Mouse (Mus musculus): Measurements from ENCODE around the gene Tmem8b. TPM values are rescaled to one million over a fixed set of nuclear protein-coding genes. Genes with fewer than 3 reads are reported as not detected.

Tmem8b gene
- total and polyA plus RNA-seq, 3 experiments: 0.76 to 2.9 (median 2.9) TPM

DNA sequence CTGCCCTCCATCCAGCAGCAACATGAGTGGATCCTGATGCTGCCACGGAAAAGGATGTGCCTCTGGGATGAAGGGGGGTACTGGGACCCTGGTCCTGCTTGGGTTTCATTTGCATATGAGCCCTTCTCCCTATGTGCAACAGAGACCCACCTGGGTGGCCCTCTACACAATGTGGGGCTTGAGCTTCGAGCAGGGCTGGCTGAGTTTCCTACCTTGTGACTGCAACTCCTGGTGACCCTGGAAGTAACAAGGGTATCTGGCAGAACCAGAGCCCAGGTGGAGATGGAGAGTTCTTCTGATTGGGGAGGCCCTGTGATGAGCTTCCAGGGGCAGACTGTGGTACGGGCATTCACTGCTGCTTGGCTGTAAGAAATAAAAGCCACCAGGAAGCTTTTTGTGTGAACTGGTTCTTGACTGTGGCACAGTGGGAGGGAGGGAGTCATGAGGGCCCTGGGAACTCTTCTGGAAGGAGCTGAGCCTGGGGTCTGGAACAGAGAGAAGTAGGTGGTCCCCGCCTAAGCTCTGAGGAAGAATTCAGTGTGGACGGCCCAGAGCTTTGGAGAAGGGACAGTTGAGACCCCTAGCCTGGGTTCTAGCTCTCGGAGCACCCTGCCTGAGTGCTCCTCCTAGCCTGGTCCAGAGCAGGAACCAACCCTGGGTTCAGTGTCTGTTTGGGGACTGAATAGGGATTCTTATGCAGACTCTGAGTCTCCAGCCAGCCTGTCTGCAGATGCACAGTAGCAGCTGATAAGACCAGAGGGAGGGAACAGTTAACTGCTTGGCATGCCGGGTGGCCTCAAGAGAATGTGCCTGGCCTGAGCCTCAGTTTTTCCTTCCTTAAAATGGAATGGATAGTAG, 59.2 kb downstream of the Tmem8b start:
- peaks cover 41% of the 10 kb centered on the region for H3K27me3 ChIP-seq (ENCODE audit: insufficient read depth, low read length)
- DNase-seq (ENCODE audit: low spot score) (no peak), ATAC-seq (ENCODE audit: extremely low read depth, insufficient number of reproducible peaks, low FRiP score, poor library complexity, severe bottlenecking) (no peak; the same call in 1 of the 2 replicates)
- no peaks in the 10 kb centered on the region for H3K9me3 ChIP-seq (replicated peaks)
- H3K4me3 ChIP-seq (ENCODE audit: low read depth, low read length): peak overlapping the region; percentile 5; the same call in 1 of the 2 replicates
- H3K4me1 ChIP-seq (ENCODE audit: insufficient read depth, low read depth, low read length): no peaks in the 10 kb centered on the region
- no peaks in the 10 kb centered on the region for H3K36me3 ChIP-seq (replicated peaks)
- no peak for TF ChIP-seq CTCF (IDR thresholded peaks at IDR 0.05; ENCODE audit: low read depth, low read length)
- no peak for TF ChIP-seq GATA1 (IDR thresholded peaks at IDR 0.05; ENCODE audit: borderline replicate concordance, low read length)
- TF ChIP-seq GATA2 (IDR thresholded peaks at IDR 0.05; ENCODE audit: borderline replicate concordance, low read depth, low read length): no peak
- no peak for TF ChIP-seq TAL1 (conservative IDR thresholded peaks at IDR 0.05; ENCODE audit: low read depth, low read length)
- TF ChIP-seq POLR2AphosphoS5 (IDR thresholded peaks at IDR 0.05; ENCODE audit: insufficient replicate concordance, low read depth, low read length): no peak

DNA sequence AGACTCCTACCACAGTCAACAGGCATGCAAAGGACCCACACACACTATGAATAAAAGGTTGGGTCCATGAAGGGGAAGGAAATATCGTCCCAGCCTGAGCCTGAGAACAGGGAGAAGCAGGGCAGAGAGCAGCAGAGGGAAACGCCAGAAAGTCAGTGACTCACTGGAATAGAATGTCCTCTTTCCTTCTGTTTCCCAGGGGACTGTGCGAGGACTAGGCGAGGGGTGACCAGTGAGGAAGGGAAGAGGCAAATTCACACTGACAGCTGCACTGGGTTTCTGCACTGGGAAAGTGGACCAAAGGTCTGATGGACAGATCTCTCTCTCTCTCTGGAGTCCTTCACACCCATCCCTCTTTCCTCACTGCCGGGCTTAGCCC, 59.8 kb downstream of the Tmem8b start:
- no peaks in the 10 kb centered on the region for H3K4me1 ChIP-seq (ENCODE audit: insufficient read depth, low read depth, low read length)
- DNase-seq (ENCODE audit: low spot score) (no peak), ATAC-seq (ENCODE audit: extremely low read depth, insufficient number of reproducible peaks, low FRiP score, poor library complexity, severe bottlenecking) (no peak; the same call in 1 of the 2 replicates)
- no peak overlapping the region for H3K4me3 ChIP-seq (ENCODE audit: low read depth, low read length)
- no peaks in the 10 kb centered on the region for H3K36me3 ChIP-seq (replicated peaks)
- peaks cover 46% of the 10 kb centered on the region for H3K27me3 ChIP-seq (ENCODE audit: insufficient read depth, low read length)
- H3K9me3 ChIP-seq (replicated peaks): no peaks in the 10 kb centered on the region
- TF ChIP-seq GATA2 (IDR thresholded peaks at IDR 0.05; ENCODE audit: borderline replicate concordance, low read depth, low read length) (no peak), CTCF (IDR thresholded peaks at IDR 0.05; ENCODE audit: low read depth, low read length) (no peak), GATA1 (IDR thresholded peaks at IDR 0.05; ENCODE audit: borderline replicate concordance, low read length) (no peak), POLR2AphosphoS5 (IDR thresholded peaks at IDR 0.05; ENCODE audit: insufficient replicate concordance, low read depth, low read length) (no peak)

DNA sequence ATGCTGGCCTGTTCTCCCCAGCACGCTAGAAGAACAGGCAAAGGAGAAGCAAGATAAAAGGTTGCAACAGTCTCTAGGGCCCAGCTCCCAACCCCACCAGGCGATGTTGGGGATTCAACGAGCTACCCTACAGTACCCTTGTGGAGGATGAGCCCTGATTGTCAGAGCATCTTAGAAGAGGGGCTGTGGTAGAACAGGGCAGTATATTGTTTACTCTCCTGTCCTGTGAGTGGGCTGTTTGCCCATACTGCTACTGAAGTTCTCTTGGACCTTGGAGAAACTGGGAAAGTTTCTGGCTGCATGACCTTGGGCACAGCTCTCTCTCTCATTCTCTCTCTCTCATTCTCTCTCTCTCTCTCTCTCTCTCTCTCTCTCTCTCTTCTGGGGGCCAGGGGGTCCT, 60.4 kb downstream of the Tmem8b start:
- ATAC-seq (ENCODE audit: extremely low read depth, insufficient number of reproducible peaks, low FRiP score, poor library complexity, severe bottlenecking): no peak
- Histone ChIP-seq H3K27me3 (ENCODE audit: insufficient read depth, low read length) (peaks cover 46% of the 10 kb centered on the region), H3K4me3 (ENCODE audit: low read depth, low read length) (no peak overlapping the region), H3K36me3 (replicated peaks) (no peaks in the 10 kb centered on the region), H3K9me3 (replicated peaks) (no peaks in the 10 kb centered on the region), H3K4me1 (ENCODE audit: insufficient read depth, low read depth, low read length) (no peaks in the 10 kb centered on the region)
- TF ChIP-seq CTCF (IDR thresholded peaks at IDR 0.05; ENCODE audit: low read depth, low read length): no peak
- no peak for TF ChIP-seq GATA1 (IDR thresholded peaks at IDR 0.05; ENCODE audit: borderline replicate concordance, low read length)
- TF ChIP-seq POLR2AphosphoS5 (IDR thresholded peaks at IDR 0.05; ENCODE audit: insufficient replicate concordance, low read depth, low read length): no peak
- no peak for TF ChIP-seq GATA2 (IDR thresholded peaks at IDR 0.05; ENCODE audit: borderline replicate concordance, low read depth, low read length)
- TF ChIP-seq TAL1 (conservative IDR thresholded peaks at IDR 0.05; ENCODE audit: low read depth, low read length): no peak
- DNase-seq (ENCODE audit: low spot score): no peak

DNA sequence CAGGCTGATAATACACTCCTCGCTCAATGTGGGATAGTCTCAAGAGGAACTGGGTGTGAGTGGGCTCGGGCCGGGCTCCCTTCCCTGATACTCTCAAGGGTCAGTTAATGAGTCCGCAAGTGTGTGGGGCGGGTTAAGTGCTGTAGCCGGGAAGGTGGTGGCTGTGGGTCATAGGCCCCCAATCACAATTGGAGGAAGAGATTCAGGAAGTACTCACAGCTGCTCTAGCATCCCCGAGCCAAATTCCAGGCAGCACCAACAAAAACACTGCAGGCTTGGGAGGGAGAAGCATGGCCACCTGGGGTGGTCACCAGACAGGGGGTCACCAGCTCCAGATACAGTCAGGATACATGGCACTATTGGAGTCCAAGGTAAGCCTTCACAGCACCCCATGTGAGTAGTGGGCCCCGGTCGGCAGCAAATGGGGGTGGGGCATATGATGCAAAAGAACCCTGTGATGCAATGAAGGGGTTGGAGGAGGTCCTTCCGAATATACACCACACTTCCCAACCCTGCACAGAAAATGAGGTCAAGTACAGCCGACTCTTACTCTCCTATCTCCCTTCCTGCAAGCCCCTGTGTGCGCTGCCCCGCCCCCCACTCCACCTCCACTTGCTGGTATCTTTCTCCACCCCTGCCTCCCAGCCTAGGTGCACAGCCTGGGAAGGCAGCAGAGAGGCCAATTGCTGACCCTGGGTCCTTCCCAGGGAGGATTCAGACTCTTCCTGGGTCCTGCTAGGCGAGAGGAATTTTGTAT, 61.2 kb downstream of the Tmem8b start, which contains the start of gene Spaar:
TSS of gene Spaar (plus strand) at position 241 of the 757 bp plus-strand sequence.
- H3K27me3 ChIP-seq (ENCODE audit: insufficient read depth, low read length): peaks cover 46% of the 10 kb centered on the region
- ATAC-seq (ENCODE audit: extremely low read depth, insufficient number of reproducible peaks, low FRiP score, poor library complexity, severe bottlenecking) (no peak), DNase-seq (ENCODE audit: low spot score) (no peak)
- H3K36me3 ChIP-seq (replicated peaks): no peaks in the 10 kb centered on the region
- no peak within 1 kb of the TSS for H3K4me3 ChIP-seq (ENCODE audit: low read depth, low read length)
- no peaks in the 10 kb centered on the region for H3K4me1 ChIP-seq (ENCODE audit: insufficient read depth, low read depth, low read length)
- no peaks in the 10 kb centered on the region for H3K9me3 ChIP-seq (replicated peaks)
- TF ChIP-seq POLR2AphosphoS5 (IDR thresholded peaks at IDR 0.05; ENCODE audit: insufficient replicate concordance, low read depth, low read length): no peak
- no peak for TF ChIP-seq GATA1 (IDR thresholded peaks at IDR 0.05; ENCODE audit: borderline replicate concordance, low read length)
- no peak for TF ChIP-seq GATA2 (IDR thresholded peaks at IDR 0.05; ENCODE audit: borderline replicate concordance, low read depth, low read length)
- TF ChIP-seq TAL1 (conservative IDR thresholded peaks at IDR 0.05; ENCODE audit: low read depth, low read length): no peak
- TF ChIP-seq CTCF (IDR thresholded peaks at IDR 0.05; ENCODE audit: low read depth, low read length): no peak

DNA sequence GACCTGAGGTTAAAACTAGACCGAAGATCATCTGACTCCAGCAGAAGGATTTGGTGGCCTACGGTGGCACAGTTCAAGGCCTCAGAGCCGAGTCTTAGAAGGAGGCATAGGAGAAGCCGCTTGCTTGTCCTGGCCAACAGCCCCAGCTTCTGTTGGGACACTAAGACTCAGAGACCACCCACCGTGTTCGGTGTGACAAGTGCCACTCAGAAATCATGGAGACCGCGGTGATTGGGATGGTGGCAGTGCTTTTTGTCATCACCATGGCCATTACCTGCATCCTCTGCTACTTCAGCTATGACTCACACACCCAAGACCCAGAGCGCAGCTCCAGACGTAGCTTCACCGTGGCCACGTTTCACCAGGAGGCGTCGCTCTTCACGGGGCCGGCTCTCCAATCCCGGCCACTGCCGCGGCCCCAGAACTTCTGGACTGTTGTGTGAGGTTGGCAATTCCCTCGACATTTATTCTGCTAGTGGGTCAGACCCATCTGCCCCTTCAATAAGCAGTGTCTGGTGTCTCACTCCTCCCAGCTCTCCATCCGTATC, 62.1 kb downstream of the Tmem8b start:
- no peaks in the 10 kb centered on the region for H3K9me3 ChIP-seq (replicated peaks)
- no peaks in the 10 kb centered on the region for H3K36me3 ChIP-seq (replicated peaks)
- no peak for ATAC-seq (ENCODE audit: extremely low read depth, insufficient number of reproducible peaks, low FRiP score, poor library complexity, severe bottlenecking)
- DNase-seq (ENCODE audit: low spot score): no peak
- no peak overlapping the region for H3K4me3 ChIP-seq (ENCODE audit: low read depth, low read length)
- peaks cover 50% of the 10 kb centered on the region for H3K27me3 ChIP-seq (ENCODE audit: insufficient read depth, low read length)
- no peaks in the 10 kb centered on the region for H3K4me1 ChIP-seq (ENCODE audit: insufficient read depth, low read depth, low read length)
- TF ChIP-seq CTCF (IDR thresholded peaks at IDR 0.05; ENCODE audit: low read depth, low read length) (no peak), TAL1 (conservative IDR thresholded peaks at IDR 0.05; ENCODE audit: low read depth, low read length) (no peak), GATA2 (IDR thresholded peaks at IDR 0.05; ENCODE audit: borderline replicate concordance, low read depth, low read length) (no peak), GATA1 (IDR thresholded peaks at IDR 0.05; ENCODE audit: borderline replicate concordance, low read length) (no peak), POLR2AphosphoS5 (IDR thresholded peaks at IDR 0.05; ENCODE audit: insufficient replicate concordance, low read depth, low read length) (no peak)

DNA sequence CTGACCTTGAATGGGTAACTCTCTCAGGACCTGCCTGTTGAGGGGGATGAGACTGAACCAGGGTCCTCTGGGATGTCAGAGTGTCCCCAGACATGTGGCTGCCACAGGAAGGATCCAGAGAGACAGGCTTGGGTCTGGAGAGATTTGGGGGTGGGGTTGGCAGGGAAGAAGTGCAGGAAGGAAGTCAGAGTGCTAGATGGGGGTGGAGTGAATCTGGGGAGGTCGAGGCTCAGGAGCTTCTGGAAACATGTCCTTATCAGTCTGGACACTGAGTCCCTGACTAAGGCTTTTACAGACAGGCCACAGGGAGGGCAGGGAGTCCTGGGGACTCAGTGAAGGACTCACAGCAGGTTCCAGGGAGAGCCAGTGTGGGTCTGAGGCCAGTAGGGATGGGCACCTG, 63.4 kb downstream of the Tmem8b start:
- no peak for TF ChIP-seq GATA2 (IDR thresholded peaks at IDR 0.05; ENCODE audit: borderline replicate concordance, low read depth, low read length)
- no peak for TF ChIP-seq GATA1 (IDR thresholded peaks at IDR 0.05; ENCODE audit: borderline replicate concordance, low read length)
- TF ChIP-seq POLR2AphosphoS5 (IDR thresholded peaks at IDR 0.05; ENCODE audit: insufficient replicate concordance, low read depth, low read length): no peak
- TF ChIP-seq CTCF (IDR thresholded peaks at IDR 0.05; ENCODE audit: low read depth, low read length): no peak
- TF ChIP-seq TAL1 (conservative IDR thresholded peaks at IDR 0.05; ENCODE audit: low read depth, low read length): no peak
- no peak for DNase-seq (ENCODE audit: low spot score)
- H3K36me3 ChIP-seq (replicated peaks): no peaks in the 10 kb centered on the region
- H3K9me3 ChIP-seq (replicated peaks): no peaks in the 10 kb centered on the region
- peaks cover 44% of the 10 kb centered on the region for H3K27me3 ChIP-seq (ENCODE audit: insufficient read depth, low read length)
- no peaks in the 10 kb centered on the region for H3K4me1 ChIP-seq (ENCODE audit: insufficient read depth, low read depth, low read length)
- no peak overlapping the region for H3K4me3 ChIP-seq (ENCODE audit: low read depth, low read length)
- no peak for ATAC-seq (ENCODE audit: extremely low read depth, insufficient number of reproducible peaks, low FRiP score, poor library complexity, severe bottlenecking)

All from G1E (cell line).